Mouse (Mus musculus): Measurements from ENCODE around the gene Abcb7.

- TF ChIP-seq NRF1 (IDR thresholded peaks at IDR 0.05; ENCODE audit: insufficient read depth, low read depth, low read length, poor library complexity, severe bottlenecking) = no peak
- no peak for TF ChIP-seq CTCF (IDR thresholded peaks at IDR 0.05 in 2 of 3, conservative IDR thresholded peaks at IDR 0.05 in 1 of 3; ENCODE audit: control insufficient read depth in 1 of 3, insufficient read depth in 1 of 3, low read depth in 2 of 3, low read length in 3 of 3, poor library complexity in 1 of 3, severe bottlenecking in 1 of 3)
- TF ChIP-seq ELF1 (IDR thresholded peaks at IDR 0.05; ENCODE audit: low read depth, low read length) = no peak
- TF ChIP-seq E2F4 (IDR thresholded peaks at IDR 0.05; ENCODE audit: borderline replicate concordance, low read depth, low read length) = no peak
- TF ChIP-seq ETS1 (IDR thresholded peaks at IDR 0.05; ENCODE audit: low read depth, low read length) = no peak
Measured at GRCm38 (mm10) chrX:104256561-104256960, 157.1 kb downstream of the Abcb7 start.
